Mouse (Mus musculus): ENCODE measurements around the gene Trnp1. TPM values are rescaled to one million over a fixed set of nuclear protein-coding genes. Genes with fewer than 3 reads are reported as not detected.

The Trnp1 gene
- polyA plus RNA-seq, 1 experiment, result not detected

- Histone ChIP-seq H3K4me3 (replicated peaks) (no peak overlapping the region), H3K27me3 (ENCODE audit: control insufficient read depth) (peaks cover 26% of the 10 kb centered on the region), H3K9me3 (ENCODE audit: control insufficient read depth, low read length) (no peaks in the 10 kb centered on the region), H3K4me1 (ENCODE audit: control insufficient read depth) (peaks cover 2% of the 10 kb centered on the region; the same call in 1 of the 2 replicates), H3K36me3 (ENCODE audit: control insufficient read depth) (no peaks in the 10 kb centered on the region)
- TF ChIP-seq GATA1 (IDR thresholded peaks at IDR 0.05; ENCODE audit: low read length) (no peak), TAL1 (IDR thresholded peaks at IDR 0.05; ENCODE audit: low read length) (no peak)
These were observed 56.2 kb downstream of the Trnp1 start for GRCm38 (mm10) chr4:133442194-133442593.

Other genes with a start within 250 kb of the Trnp1 start
- 0.07 and 0.20 TPM in 2 replicates for gene Sytl1, start 235.4 kb downstream of the Trnp1 start, polyA plus RNA-seq (2012)
- 4.2 and 5.3 TPM in 2 replicates for gene Tmem222, start 220.8 kb downstream of the Trnp1 start, polyA plus RNA-seq (2012)
- 23.1 and 24.0 TPM in 2 replicates for gene Wdtc1, start 145.1 kb downstream of the Trnp1 start, polyA plus RNA-seq (2012)
- gene Slc9a1, start 128.8 kb downstream of the Trnp1 start, polyA plus RNA-seq (2012), result 3.7 and 3.8 TPM in 2 replicates
- gene Tent5b, start 18.4 kb downstream of the Trnp1 start, polyA plus RNA-seq (2012), result not detected in 2 replicates
- gene Kdf1, start 20.4 kb upstream of the Trnp1 start, polyA plus RNA-seq (2012), result not detected in 2 replicates
- 24.0 and 28.9 TPM in 2 replicates for gene Nudc, start 47.4 kb upstream of the Trnp1 start, polyA plus RNA-seq (2012)
- gene Nr0b2, start 54.8 kb upstream of the Trnp1 start, polyA plus RNA-seq (2012), result not detected in 2 replicates
- gene Gpatch3, start 76.2 kb upstream of the Trnp1 start, polyA plus RNA-seq (2012), result 1.2 and 1.6 TPM in 2 replicates
- 4.0 and 4.2 TPM in 2 replicates for gene Gpn2, start 85.8 kb upstream of the Trnp1 start, polyA plus RNA-seq (2012)
- gene Sfn, start 103.6 kb upstream of the Trnp1 start, polyA plus RNA-seq (2012), result 0.06 and 0.22 TPM in 2 replicates
- 0.25 and 0.43 TPM in 2 replicates for gene Zdhhc18, start 151.6 kb upstream of the Trnp1 start, polyA plus RNA-seq (2012)
- gene Pigv, start 174.1 kb upstream of the Trnp1 start, polyA plus RNA-seq (2012), result 1.6 and 2.0 TPM in 2 replicates